Mouse (Mus musculus) cerebellum, adult 2 months (tissue): ENCODE data around the gene Gpm6a. TPM values are rescaled to one million over a fixed set of nuclear protein-coding genes. Genes with fewer than 3 reads are reported as not detected.

Source experiments
- DNase-seq, 2 experiments: peaks; one replicate each; pipeline ENCODE4 v3.0.0; 2021
- H3K27ac ChIP-seq: fragments of 200-500 bp; 2 replicates; pipeline ENCODE4 v1.5.1; 2012; ENCODE audit warnings: low read length, control low read depth, inconsistent platforms; ENCODE audit not compliant: insufficient read depth
- H3K27me3 ChIP-seq: fragments of 200-500 bp; 2 replicates; pipeline ENCODE4 v1.6.1; 2012; ENCODE audit warnings: inconsistent platforms, mild to moderate bottlenecking, low read length, moderate library complexity; ENCODE audit not compliant: control insufficient read depth, insufficient read depth
- H3K4me1 ChIP-seq: fragments of 200-500 bp; 2 replicates; pipeline ENCODE4 v1.6.1; 2011; ENCODE audit warnings: low read length; ENCODE audit not compliant: control insufficient read depth, insufficient read depth
- H3K4me3 ChIP-seq: fragments of 200-500 bp; replicated peaks from 2 replicates; pipeline ENCODE3; 2011; ENCODE audit warnings: mild to moderate bottlenecking, low read depth, low read length, control low read depth; ENCODE audit not compliant: insufficient read depth
- CTCF ChIP-seq: fragments of 200-500 bp; IDR thresholded peaks from 2 replicates; pipeline ENCODE4 v1.5.1; 2011; ENCODE audit warnings: low read depth, mild to moderate bottlenecking, control low read depth, low read length, moderate library complexity, borderline replicate concordance; ENCODE audit not compliant: insufficient read depth
- POLR2A ChIP-seq: fragments of 200-500 bp; IDR thresholded peaks from 2 replicates; pipeline ENCODE4 v1.6.1; 2011; ENCODE audit warnings: low read length, control low read depth, borderline replicate concordance; ENCODE audit not compliant: insufficient read depth
- WGBS: fragments of 180-500 bp; shearing (Covaris S2); methylation state at CpG from one replicate; pipeline ENCODE4 v1.1.7; 2018; 5-methylcytosine and 5-hydroxymethylcytosine counted together
- polyA plus RNA-seq: library from polyadenylated mRNA; depleted of rRNA; stranded (reverse); fragments of >200 nt; gene quantifications from 2 replicates; pipeline ENCODE4 v1.2.3, GENCODE M21; 2012

Gpm6a gene
- polyA plus RNA-seq, 1 experiment, result 556 TPM

- Histone ChIP-seq H3K27ac (peak overlapping the region; percentile 90; the same call in 1 of the 2 replicates), H3K27me3 (no peaks in the 10 kb centered on the region), H3K4me1 (no peaks in the 10 kb centered on the region; the same call in 1 of the 2 replicates), H3K4me3 (peak overlapping the region; percentile 81)
- no peak for DNase-seq
- 6% methylated on average over 3 of the region's 3 CpGs for WGBS
- no peak for TF ChIP-seq POLR2A
- TF ChIP-seq CTCF, result no peak
Observed at GRCm38 (mm10) chr8:54955456-54955800, 785 bp downstream of the Gpm6a start.

- Histone ChIP-seq H3K4me1 (no peaks in the 10 kb centered on the region; the same call in 1 of the 2 replicates), H3K27ac (peak overlapping the region; percentile 95; the same call in 1 of the 2 replicates), H3K27me3 (no peaks in the 10 kb centered on the region), H3K4me3 (peak overlapping the region; percentile 81)
- DNase-seq, result peak; percentile 38 to 69
- TF ChIP-seq POLR2A, result no peak
- TF ChIP-seq CTCF, result peak; percentile 25; the same call in 1 of the 2 replicates
- WGBS, result 7% methylated on average over 6 of the region's 6 CpGs
Observed at GRCm38 (mm10) chr8:54955935-54956573, 1.4 kb downstream of the Gpm6a start.

- no peak overlapping the region for H3K27ac ChIP-seq
- H3K27me3 ChIP-seq, result no peaks in the 10 kb centered on the region
- peak; percentile 27; the same call in 1 of the 2 replicates for TF ChIP-seq POLR2A
- no peak for TF ChIP-seq CTCF
- peak in 1 of 2 experiments; percentile 76 for DNase-seq
- 8% methylated on average over 3 of the region's 3 CpGs for WGBS
- H3K4me1 ChIP-seq, result no peaks in the 10 kb centered on the region; the same call in 1 of the 2 replicates
- H3K4me3 ChIP-seq, result peak overlapping the region; percentile 81
Observed at GRCm38 (mm10) chr8:54956787-54957186, 2.1 kb downstream of the Gpm6a start.

GRCm38 (mm10) chr8:54957506-54957905 is 2.9 kb downstream of the Gpm6a start:
- Histone ChIP-seq H3K4me1 (no peaks in the 10 kb centered on the region; the same call in 1 of the 2 replicates), H3K27me3 (no peaks in the 10 kb centered on the region), H3K4me3 (peak overlapping the region; percentile 81), H3K27ac (no peak overlapping the region)
- 7% methylated on average over 3 of the region's 3 CpGs for WGBS
- TF ChIP-seq POLR2A (no peak), CTCF (no peak)
- peak in 1 of 2 experiments; percentile 39 for DNase-seq

DNA sequence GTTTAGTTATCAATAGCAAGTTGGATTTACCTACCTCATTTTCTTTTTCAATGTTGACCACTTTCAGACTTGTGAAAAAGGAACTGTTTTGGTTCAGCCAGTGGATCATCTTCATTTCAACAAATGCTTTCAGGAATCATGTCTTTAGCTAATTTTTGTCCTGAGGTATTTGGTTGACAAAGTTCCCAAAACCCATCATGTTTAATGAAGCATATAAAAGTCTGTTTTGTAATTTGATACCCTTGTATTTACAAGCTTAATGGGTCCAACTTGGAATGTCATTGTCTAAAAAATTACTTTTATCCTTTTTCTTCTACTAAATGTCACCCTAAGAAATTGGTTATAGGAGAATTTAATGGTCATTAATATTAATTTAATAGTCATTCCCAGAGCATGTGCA is 6.9 kb downstream of the Gpm6a start:
- Histone ChIP-seq H3K4me1 (no peaks in the 10 kb centered on the region; the same call in 1 of the 2 replicates), H3K4me3 (no peak overlapping the region), H3K27ac (no peak overlapping the region), H3K27me3 (no peaks in the 10 kb centered on the region)
- TF ChIP-seq CTCF, result no peak
- TF ChIP-seq POLR2A, result no peak
- DNase-seq, result no peak

DNA sequence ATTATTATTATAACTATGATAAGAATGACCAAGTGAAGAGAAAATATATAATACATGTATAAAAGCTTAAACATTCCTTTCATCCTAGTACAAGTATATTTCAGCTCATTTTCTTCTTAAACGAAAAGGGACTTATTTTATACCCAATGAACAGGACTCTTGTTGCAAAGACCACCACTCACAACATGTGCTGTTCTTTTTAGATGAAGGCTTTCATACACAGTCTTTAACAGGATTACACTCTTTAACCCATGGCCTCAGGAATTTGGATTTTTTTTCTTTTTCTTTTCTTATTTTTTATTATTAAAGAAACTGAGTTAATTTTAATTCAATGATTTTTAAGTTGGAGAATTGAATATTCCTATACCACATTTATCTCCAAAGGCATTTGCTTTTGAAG is 20.4 kb downstream of the Gpm6a start:
- Histone ChIP-seq H3K27ac (no peak overlapping the region), H3K4me1 (no peaks in the 10 kb centered on the region; the same call in 1 of the 2 replicates), H3K27me3 (no peaks in the 10 kb centered on the region), H3K4me3 (no peak overlapping the region)
- DNase-seq, result no peak
- TF ChIP-seq CTCF, result no peak
- TF ChIP-seq POLR2A, result no peak
- 36% methylated on average over 1 of the region's 1 CpGs for WGBS

DNA sequence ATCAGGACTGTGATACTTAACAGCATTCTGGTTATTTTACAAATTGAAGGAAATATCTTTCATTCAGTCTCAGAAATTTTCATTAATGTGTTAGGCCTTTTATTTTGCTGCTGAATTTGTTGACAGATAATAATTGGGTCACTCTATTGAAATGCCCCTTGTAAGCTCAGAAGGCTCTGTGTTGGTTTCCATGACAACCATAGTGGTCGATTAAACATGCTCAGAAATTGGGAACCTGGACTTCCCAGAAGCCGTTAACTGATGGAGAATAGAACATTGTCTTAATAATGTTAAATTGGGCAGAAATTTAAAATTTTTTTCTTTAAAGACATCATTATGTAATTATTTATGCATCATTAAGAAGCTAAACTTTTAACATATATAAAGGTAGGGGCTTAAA is 20.9 kb downstream of the Gpm6a start:
- H3K27ac ChIP-seq, result no peak overlapping the region
- TF ChIP-seq POLR2A (no peak), CTCF (no peak)
- H3K4me1 ChIP-seq, result no peaks in the 10 kb centered on the region; the same call in 1 of the 2 replicates
- H3K27me3 ChIP-seq, result no peaks in the 10 kb centered on the region
- DNase-seq, result peak in 1 of 2 experiments; percentile 56
- 11% methylated on average over 2 of the region's 2 CpGs for WGBS
- H3K4me3 ChIP-seq, result no peak overlapping the region

GRCm38 (mm10) chr8:54975927-54976326 is 21.3 kb downstream of the Gpm6a start:
- WGBS, result 9% methylated on average over 2 of the region's 2 CpGs
- Histone ChIP-seq H3K4me1 (no peaks in the 10 kb centered on the region; the same call in 1 of the 2 replicates), H3K27me3 (no peaks in the 10 kb centered on the region), H3K27ac (no peak overlapping the region), H3K4me3 (no peak overlapping the region)
- TF ChIP-seq POLR2A (no peak), CTCF (no peak)
- DNase-seq, result peak; percentile 58 to 86
